Mouse (Mus musculus) forebrain, embryonic 11.5 days (tissue): ENCODE measurements around the gene Snx8. TPM values are rescaled to one million over a fixed set of nuclear protein-coding genes. Genes with fewer than 3 reads are reported as not detected.

Experiments
- ATAC-seq: fragments of 200-750 bp; cut with Nextera tagmentation; replicated peaks from 2 replicates; pipeline ENCODE4 v1.8.0; 2017; ENCODE audit warnings: moderate TSS enrichment; ENCODE audit not compliant: low FRiP score
- DNase-seq: peaks from one replicate; pipeline ENCODE4 v3.0.0-alpha.2; 2017; ENCODE audit warnings: low spot score
- H3K27ac ChIP-seq: fragments of 300-500 bp; sonication (generic); 2 replicates; pipeline ENCODE4 v1.5.1; 2014; ENCODE audit warnings: low read depth, low read length
- H3K27me3 ChIP-seq: fragments of 300-500 bp; sonication (generic); 2 replicates; pipeline ENCODE4 v1.6.1; 2014; ENCODE audit warnings: mild to moderate bottlenecking, low read length, mixed read lengths; ENCODE audit not compliant: control insufficient read depth, insufficient read depth
- H3K36me3 ChIP-seq: fragments of 300-500 bp; sonication (generic); 2 replicates; pipeline ENCODE4 v1.6.1; 2014; ENCODE audit warnings: mild to moderate bottlenecking, low read length, moderate library complexity, mixed read lengths; ENCODE audit not compliant: control insufficient read depth, insufficient read depth
- H3K4me1 ChIP-seq: fragments of 300-500 bp; sonication (generic); replicated peaks from 2 replicates; pipeline ENCODE4 v1.6.1; 2014; ENCODE audit warnings: low read length, mixed read lengths; ENCODE audit not compliant: control insufficient read depth, insufficient read depth
- H3K4me2 ChIP-seq: fragments of 300-500 bp; sonication (generic); 2 replicates; pipeline ENCODE4 v1.6.1; 2014; ENCODE audit warnings: low read depth, mild to moderate bottlenecking, low read length, moderate library complexity, mixed read lengths; ENCODE audit not compliant: severe bottlenecking
- H3K4me3 ChIP-seq: fragments of 300-500 bp; sonication (generic); 2 replicates; pipeline ENCODE4 v1.5.1; 2014; ENCODE audit warnings: low read depth, low read length
- H3K9ac ChIP-seq: fragments of 300-500 bp; sonication (generic); 2 replicates; pipeline ENCODE4 v1.6.1; 2014; ENCODE audit warnings: low read length
- H3K9me3 ChIP-seq: fragments of 300-500 bp; sonication (generic); 2 replicates; pipeline ENCODE4 v1.6.1; 2016; ENCODE audit warnings: low read length, mixed read lengths; ENCODE audit not compliant: control insufficient read depth
- WGBS: fragments of 180-500 bp; shearing (Covaris S2); extraction: QIAGEN DNeasy Blood & Tissue Kit; methylation state at CpG from one replicate; pipeline ENCODE4 v1.1.7; 2014; 5-methylcytosine and 5-hydroxymethylcytosine counted together
- polyA plus RNA-seq: library from polyadenylated mRNA; unstranded; fragments of >200 nt; fragmentation: Nextera tagmentation; extraction: Ambion mirVana; gene quantifications from 2 replicates; pipeline ENCODE4 v1.2.1, GENCODE M21; 2014

Snx8 gene
- polyA plus RNA-seq = 10.6 and 12.3 TPM in 2 replicates

DNA sequence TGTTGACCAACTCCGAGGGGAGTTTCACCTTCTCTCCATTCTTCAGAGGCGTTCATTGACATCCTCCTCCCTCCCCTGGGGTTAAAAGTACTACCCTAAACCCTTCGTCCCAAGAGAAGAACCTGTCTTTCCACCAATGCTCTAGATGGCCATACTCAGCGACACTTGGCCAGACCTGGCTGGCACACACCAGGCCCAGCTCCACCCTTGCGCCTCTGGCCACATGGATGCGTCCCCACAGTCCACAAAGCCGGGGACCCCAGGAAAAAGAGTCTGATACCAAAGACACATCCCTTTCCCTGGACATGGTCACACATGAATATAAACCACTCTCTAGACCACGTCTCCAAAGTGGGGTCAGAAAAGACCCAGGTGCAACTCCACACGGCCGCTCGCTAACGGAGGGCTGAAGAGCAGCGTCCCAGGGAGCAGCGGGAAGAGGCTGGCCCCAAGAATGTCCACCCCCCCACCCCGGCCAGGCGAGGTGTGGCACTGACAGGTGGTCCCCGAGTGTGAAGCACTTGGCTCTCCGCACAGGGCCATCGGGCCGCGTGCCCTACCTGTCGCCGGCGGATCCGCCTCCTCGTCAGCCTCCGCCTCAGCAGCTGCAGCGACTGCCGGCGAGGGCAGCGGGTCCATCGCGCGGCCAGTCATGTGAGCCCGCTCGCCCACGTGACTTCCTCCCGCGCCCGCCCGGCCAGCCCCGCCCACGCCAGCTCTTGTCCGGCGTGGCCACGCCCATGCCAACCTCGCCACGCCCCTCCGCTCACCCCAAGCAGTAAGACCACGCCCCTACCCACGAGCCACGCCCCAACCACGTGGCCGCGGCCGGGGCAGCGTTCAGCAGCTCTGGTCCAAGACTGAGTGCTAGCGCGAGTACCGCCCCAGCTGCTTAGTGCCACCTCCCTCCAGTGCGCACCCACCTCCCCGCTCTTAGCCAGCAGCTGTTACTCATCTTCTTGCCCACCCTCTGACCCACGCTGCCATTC is at the start of gene Snx8:
Gene Snx8, minus strand, starts transcription at position 675 of the 989 bp plus-strand sequence.
- peak; percentile 93 for ATAC-seq
- Histone ChIP-seq H3K9me3 (no peaks in the 10 kb centered on the region), H3K9ac (peak within 1 kb of the TSS; percentile 57), H3K27ac (no peak within 1 kb of the TSS), H3K27me3 (no peaks in the 10 kb centered on the region), H3K36me3 (no peaks in the 10 kb centered on the region), H3K4me3 (peak within 1 kb of the TSS; percentile 44), H3K4me1 (peaks cover 2% of the 10 kb centered on the region; the same call in 1 of the 2 replicates), H3K4me2 (peak within 1 kb of the TSS; percentile 57)
- 1% methylated on average over 60 of the region's 63 CpGs for WGBS
- DNase-seq = peak; percentile 99

DNA sequence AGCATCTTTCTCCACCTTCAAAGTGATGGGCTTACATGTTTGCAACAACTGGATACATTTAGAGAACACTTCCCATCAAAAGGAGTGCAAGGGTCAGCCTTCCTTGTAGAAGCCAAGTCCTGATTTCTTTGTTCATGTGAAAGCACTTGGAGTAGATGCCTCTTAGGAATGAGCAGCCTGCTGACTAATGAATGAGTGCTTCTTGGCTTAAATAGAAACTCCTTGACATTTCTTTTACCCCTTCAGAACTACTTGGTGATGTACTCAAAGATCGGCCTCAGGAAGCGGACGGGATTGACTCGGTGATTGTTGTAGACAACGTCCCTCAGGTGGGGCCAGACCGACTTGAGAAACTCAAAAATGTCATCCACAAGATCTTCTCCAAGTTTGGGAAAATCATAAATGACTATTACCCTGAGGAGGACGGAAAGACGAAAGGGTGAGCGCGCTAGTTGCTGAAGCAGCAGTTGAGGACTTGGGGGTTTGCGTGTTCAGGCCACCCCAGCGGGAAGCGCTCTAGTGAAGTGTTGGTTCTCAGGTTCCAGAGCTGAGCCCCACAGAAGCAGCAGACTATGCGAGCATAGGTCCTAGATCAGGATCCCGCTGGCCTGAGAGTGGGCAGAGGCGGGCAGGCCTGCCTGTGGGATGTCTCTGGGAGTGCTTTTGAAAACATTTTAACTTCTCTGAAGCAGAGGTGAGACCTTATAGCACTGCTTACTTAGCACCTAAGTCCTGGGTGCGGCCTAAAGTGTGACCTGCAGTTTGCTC is 36.1 kb upstream of the Snx8 start:
- H3K36me3 ChIP-seq = peaks cover 4% of the 10 kb centered on the region; the same call in 1 of the 2 replicates
- DNase-seq = no peak
- peaks cover 9% of the 10 kb centered on the region for H3K4me1 ChIP-seq
- H3K27me3 ChIP-seq = no peaks in the 10 kb centered on the region
- WGBS = 94% methylated on average over 17 of the region's 17 CpGs
- ATAC-seq = no peak
- no peaks in the 10 kb centered on the region for H3K9me3 ChIP-seq
- H3K4me2 ChIP-seq = no peak overlapping the region
- H3K9ac ChIP-seq = no peak overlapping the region
- no peak overlapping the region for H3K27ac ChIP-seq
- H3K4me3 ChIP-seq = no peak overlapping the region

DNA sequence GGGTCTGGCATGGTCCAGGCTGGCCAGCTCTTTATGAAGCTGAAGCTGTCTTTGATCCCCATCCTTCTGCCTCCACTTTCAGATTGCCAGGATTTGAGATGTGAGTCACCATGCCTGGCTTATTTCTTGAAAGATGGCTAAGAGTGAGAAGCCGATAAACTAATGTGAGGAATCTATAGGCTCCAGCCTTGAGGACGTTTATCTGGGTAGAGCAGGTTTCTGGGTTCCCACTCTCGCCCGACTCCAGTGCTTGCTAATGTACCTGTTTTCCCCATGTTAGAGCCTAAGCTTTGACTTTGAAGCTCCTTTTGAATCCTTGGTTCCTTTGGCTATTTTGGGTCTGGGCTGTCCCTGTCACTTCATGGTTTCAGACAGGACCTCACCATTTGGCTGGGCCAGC is 31.6 kb upstream of the Snx8 start:
- Histone ChIP-seq H3K9me3 (no peaks in the 10 kb centered on the region), H3K27me3 (no peaks in the 10 kb centered on the region), H3K9ac (peak overlapping the region; percentile 92), H3K27ac (no peak overlapping the region), H3K4me3 (peak overlapping the region; percentile 96), H3K4me2 (peak overlapping the region; percentile 59), H3K36me3 (peaks cover 2% of the 10 kb centered on the region; the same call in 1 of the 2 replicates), H3K4me1 (peaks cover 9% of the 10 kb centered on the region)
- DNase-seq (no peak), ATAC-seq (no peak)
- WGBS = 59% methylated on average over 4 of the region's 4 CpGs

DNA sequence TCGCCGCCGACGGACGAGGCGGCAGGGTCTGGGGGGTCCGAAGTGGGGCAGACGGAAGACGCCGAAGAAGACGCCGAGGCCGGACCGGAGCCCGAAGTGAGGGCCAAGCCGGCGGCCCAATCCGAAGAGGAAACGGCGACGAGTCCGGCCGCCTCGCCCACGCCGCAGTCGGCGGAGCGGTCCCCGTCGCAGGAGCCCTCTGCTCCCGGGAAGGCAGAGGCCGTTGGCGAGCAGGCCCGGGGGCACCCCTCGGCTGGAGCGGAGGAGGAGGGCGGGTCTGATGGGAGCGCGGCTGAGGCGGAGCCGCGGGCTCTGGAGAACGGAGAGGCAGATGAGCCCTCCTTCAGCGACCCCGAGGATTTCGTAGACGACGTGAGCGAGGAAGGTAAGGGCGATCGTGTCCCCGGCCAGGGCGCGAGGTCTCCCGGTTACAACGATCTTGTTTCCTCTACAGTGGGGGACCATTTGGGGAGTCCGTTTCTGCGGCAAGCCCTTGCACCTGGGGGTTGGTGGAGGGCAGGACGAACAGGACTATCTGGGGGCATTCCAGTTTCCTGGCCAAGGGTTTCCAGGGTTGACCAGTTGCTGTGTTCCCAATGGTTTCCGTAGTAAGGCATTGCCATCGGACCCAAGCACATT is 30.5 kb upstream of the Snx8 start:
- peak; percentile 47 for ATAC-seq
- under 1% methylated on average over 62 of the region's 62 CpGs for WGBS
- no peaks in the 10 kb centered on the region; the same call in 1 of the 2 replicates for H3K36me3 ChIP-seq
- H3K9ac ChIP-seq = peak overlapping the region; percentile 92
- H3K4me3 ChIP-seq = peak overlapping the region; percentile 96
- no peak for DNase-seq
- H3K4me2 ChIP-seq = peak overlapping the region; percentile 59
- H3K27me3 ChIP-seq = no peaks in the 10 kb centered on the region
- no peaks in the 10 kb centered on the region for H3K9me3 ChIP-seq
- H3K27ac ChIP-seq = peak overlapping the region; percentile 94; the same call in 1 of the 2 replicates
- peaks cover 9% of the 10 kb centered on the region for H3K4me1 ChIP-seq

DNA sequence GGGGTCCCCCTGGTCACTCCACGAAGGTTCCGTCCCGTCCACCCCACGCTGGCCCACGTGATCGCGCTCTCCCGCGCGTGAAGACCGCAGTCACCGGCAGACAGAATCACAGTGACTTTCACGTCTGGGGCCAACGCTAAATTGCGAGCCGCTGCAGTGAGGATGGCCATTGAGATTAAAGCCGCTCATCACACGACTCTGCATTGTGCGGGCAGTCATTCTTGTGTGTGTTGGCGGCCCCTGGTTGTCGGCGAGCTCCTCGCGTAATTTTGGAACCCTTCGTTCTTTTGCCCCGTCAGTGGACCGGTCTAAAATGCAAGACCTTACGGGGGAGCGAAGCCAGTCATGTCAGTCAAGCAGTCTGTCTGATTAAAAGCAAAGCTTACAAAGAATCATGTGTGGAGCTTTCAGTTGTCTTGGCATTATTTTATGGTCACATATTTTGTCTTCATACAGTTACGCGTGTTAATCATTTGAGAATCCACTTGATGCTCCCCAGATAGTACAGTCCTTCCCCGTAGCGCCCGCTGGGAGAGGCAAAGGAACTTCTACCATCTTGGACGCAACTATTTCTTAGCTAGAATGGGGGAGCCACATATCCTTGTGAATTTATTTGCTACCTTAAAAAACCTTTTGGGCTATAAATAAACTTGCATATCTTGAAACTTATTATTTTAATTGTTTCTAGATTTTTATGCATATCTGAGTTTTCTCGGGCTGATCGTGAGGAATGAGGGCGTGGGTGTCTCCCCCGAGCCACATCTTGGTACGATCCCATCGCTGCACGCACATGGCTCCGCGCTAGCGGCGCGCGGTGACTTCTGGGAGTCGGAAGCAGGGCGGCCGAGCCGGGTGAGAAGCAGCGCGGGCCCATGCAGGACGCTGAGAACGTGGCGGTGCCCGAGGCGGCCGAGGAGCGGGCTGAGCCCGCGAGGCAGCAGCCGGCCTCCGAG is 29.7 kb upstream of the Snx8 start, which contains the start of gene Eif3b:
Gene Eif3b, plus strand, starts transcription at position 840 of the 953 bp plus-strand sequence.
- Histone ChIP-seq H3K4me3 (peak within 1 kb of the TSS; percentile 96), H3K4me1 (peaks cover 9% of the 10 kb centered on the region), H3K36me3 (no peaks in the 10 kb centered on the region; the same call in 1 of the 2 replicates), H3K9ac (peak within 1 kb of the TSS; percentile 92), H3K4me2 (peak within 1 kb of the TSS; percentile 59), H3K27ac (peak within 1 kb of the TSS; percentile 94), H3K9me3 (no peaks in the 10 kb centered on the region), H3K27me3 (no peaks in the 10 kb centered on the region)
- under 1% methylated on average over 65 of the region's 65 CpGs for WGBS
- ATAC-seq (peak; percentile 94), DNase-seq (peak; percentile 92)

DNA sequence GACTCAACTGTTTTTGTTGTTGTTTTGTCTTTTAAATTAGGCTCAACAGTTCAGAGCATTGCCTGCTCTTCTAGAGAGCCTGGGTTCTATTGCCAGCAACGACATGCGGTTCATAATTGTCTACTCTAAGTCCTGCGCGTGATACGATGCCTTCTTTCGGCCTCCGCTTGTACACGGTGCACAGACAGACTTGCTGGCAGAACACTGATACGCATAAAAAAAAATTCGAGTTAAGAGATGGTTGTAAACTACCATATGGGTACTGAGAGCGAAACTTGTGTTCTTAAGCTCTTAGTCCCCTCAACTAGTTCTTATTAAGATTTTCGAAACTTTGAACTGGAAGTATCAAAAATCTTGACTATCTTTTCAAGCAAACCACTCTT is 29.0 kb upstream of the Snx8 start:
- Histone ChIP-seq H3K4me1 (peaks cover 9% of the 10 kb centered on the region), H3K9me3 (no peaks in the 10 kb centered on the region), H3K36me3 (no peaks in the 10 kb centered on the region; the same call in 1 of the 2 replicates), H3K27me3 (no peaks in the 10 kb centered on the region), H3K27ac (peak overlapping the region; percentile 94), H3K9ac (peak overlapping the region; percentile 92), H3K4me2 (peak overlapping the region; percentile 59), H3K4me3 (peak overlapping the region; percentile 96)
- under 1% methylated on average over 12 of the region's 12 CpGs for WGBS
- no peak for DNase-seq
- ATAC-seq = no peak

DNA sequence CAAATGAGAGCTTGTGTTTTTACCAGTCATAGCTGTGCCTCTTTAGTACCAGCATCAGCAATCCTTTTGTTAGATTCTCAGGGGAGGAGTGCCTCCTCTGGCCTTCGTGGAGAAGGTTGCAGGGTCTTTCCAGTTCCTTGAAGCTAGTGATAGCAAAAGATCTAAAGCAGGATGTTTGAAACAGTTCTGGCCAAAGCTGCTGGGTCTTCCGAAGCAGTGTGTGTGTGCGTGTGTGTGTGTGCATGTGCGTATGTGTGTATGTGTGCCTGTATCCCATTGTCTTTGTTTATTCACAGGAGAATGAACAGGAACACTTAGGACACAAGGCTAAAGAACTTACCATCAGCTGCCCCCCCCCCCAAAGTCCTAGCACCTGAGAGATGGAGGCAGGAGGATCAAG is 25.6 kb upstream of the Snx8 start:
- ATAC-seq (no peak), DNase-seq (no peak)
- Histone ChIP-seq H3K4me1 (no peaks in the 10 kb centered on the region), H3K36me3 (no peaks in the 10 kb centered on the region), H3K27me3 (no peaks in the 10 kb centered on the region), H3K9me3 (no peaks in the 10 kb centered on the region), H3K27ac (no peak overlapping the region), H3K4me3 (no peak overlapping the region), H3K9ac (no peak overlapping the region), H3K4me2 (no peak overlapping the region)
- WGBS = 74% methylated on average over 4 of the region's 4 CpGs
